Mouse (Mus musculus) cerebellum, postnatal 36 days (tissue): ENCODE results near the gene Mroh7.
"Not testable (repeated sequence)": the region's sequence is repeated elsewhere in the genome, so short reads cannot be mapped to it uniquely, and the experiment has no call there.

Experiments used
- DNase-seq, 2 experiments: peaks; one replicate each; pipeline ENCODE4 v3.0.0; 2021 to 2022; ENCODE audit warnings: mixed read lengths in 2 of 2

Gene Mroh7

GRCm38 (mm10) chr4:106730814-106731213 is at the start of gene Mroh7:
Mroh7 (minus strand) TSS chr4:106730925.
- DNase-seq: no peak

- DNase-seq: no peak
These were observed 49.3 kb upstream of the Mroh7 start for GRCm38 (mm10) chr4:106780045-106780444.

GRCm38 (mm10) chr4:106778116-106778788 is 47.5 kb upstream of the Mroh7 start:
- peak; percentile 90 to 93 for DNase-seq

- no peak for DNase-seq
These were observed 46.3 kb upstream of the Mroh7 start for GRCm38 (mm10) chr4:106776998-106777397.

- DNase-seq: not testable (repeated sequence)
These were observed 45.0 kb upstream of the Mroh7 start for GRCm38 (mm10) chr4:106775767-106776166.

GRCm38 (mm10) chr4:106772558-106772957 is 41.8 kb upstream of the Mroh7 start:
- DNase-seq: no peak

GRCm38 (mm10) chr4:106769306-106769705 is 38.6 kb upstream of the Mroh7 start:
- DNase-seq: no peak

- DNase-seq: no peak
These were observed 33.4 kb upstream of the Mroh7 start for GRCm38 (mm10) chr4:106764166-106764565.

GRCm38 (mm10) chr4:106751726-106752125 is 21.0 kb upstream of the Mroh7 start:
- no peak for DNase-seq

GRCm38 (mm10) chr4:106749699-106750098 is 19.0 kb upstream of the Mroh7 start:
- DNase-seq: peak; percentile 67 to 69

GRCm38 (mm10) chr4:106747001-106747580 is 16.4 kb upstream of the Mroh7 start:
- DNase-seq: no peak

GRCm38 (mm10) chr4:106745862-106746261 is 15.1 kb upstream of the Mroh7 start:
- DNase-seq: no peak

GRCm38 (mm10) chr4:106737904-106738303 is 7.2 kb upstream of the Mroh7 start:
- no peak for DNase-seq

GRCm38 (mm10) chr4:106736884-106737283 is 6.2 kb upstream of the Mroh7 start:
- DNase-seq: not testable (repeated sequence)

GRCm38 (mm10) chr4:106733636-106734035 is 2.9 kb upstream of the Mroh7 start, which contains the start of gene Fam151a:
Fam151a (plus strand) TSS chr4:106733889.
- no peak for DNase-seq

GRCm38 (mm10) chr4:106720631-106721030 is 10.1 kb downstream of the Mroh7 start:
- peak; percentile 58 to 61 for DNase-seq

GRCm38 (mm10) chr4:106713622-106714021 is 17.1 kb downstream of the Mroh7 start:
- no peak for DNase-seq

GRCm38 (mm10) chr4:106708408-106708807 is 22.3 kb downstream of the Mroh7 start:
- DNase-seq: peak; percentile 84 to 85

- no peak for DNase-seq
These were observed 22.8 kb downstream of the Mroh7 start for GRCm38 (mm10) chr4:106707957-106708356.

GRCm38 (mm10) chr4:106705096-106705665 is 25.5 kb downstream of the Mroh7 start:
- DNase-seq: no peak

GRCm38 (mm10) chr4:106704416-106704815 is 26.3 kb downstream of the Mroh7 start:
- DNase-seq: peak; percentile 37 to 47

- no peak for DNase-seq
These were observed 26.8 kb downstream of the Mroh7 start for GRCm38 (mm10) chr4:106703956-106704355.

GRCm38 (mm10) chr4:106700798-106701197 is 29.9 kb downstream of the Mroh7 start:
- no peak for DNase-seq

GRCm38 (mm10) chr4:106699989-106700388 is 30.7 kb downstream of the Mroh7 start:
- no peak for DNase-seq
